Mouse (Mus musculus): Measurements from ENCODE around the gene Smyd5. TPM values are rescaled to one million over a fixed set of nuclear protein-coding genes. Genes with fewer than 3 reads are reported as not detected.

The Smyd5 gene
- polyA plus RNA-seq, 1 experiment = 34.8 TPM

DNA sequence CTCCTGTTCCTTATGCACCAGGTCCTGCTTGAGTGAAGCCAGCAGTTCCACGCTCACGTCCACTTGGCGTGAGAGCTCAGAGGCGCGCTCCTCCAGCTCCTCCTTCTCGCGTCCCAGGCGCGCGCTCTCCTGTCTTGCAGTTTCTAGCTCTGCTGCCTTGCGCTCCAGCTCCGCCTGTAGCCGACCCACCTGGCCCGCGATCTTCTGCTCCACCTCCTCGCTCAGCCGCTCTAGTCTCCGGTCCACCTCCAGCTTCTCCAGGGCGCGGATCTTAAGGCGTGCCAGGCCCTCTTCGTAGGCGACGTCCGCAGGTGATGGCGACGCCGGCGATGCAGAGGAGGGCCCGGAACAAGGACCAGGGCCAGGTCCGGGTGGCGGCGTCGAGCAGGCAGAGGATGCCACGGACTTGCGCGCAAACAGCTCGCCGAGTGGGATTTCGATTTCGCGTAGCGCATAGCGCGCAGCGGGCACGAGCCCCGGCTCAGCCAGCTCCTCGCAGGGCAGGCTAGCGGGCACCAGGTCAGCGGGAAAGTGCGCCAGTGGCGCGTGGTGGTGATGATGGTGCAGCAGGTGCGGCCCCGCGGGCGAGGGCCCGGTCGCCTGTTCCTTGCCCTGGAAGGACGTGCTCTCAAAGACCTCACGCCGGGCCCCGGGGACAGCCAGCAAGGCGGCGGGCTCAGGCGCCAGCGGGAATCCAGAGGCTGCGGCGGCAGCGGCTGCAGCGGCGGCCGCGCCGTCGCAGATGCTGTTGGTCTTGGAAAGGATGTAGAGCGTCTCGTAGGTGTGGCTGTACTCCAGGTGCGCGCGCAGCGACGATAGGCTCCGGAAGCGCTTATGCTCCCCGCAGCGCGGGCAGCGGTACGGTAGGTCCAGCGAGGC lies 52.3 kb downstream of the Smyd5 start:
- no peak overlapping the region for H3K27ac ChIP-seq (ENCODE audit: insufficient read depth, low read length)
- no peak overlapping the region for H3K4me3 ChIP-seq (ENCODE audit: insufficient read depth, low read length)
- no peaks in the 10 kb centered on the region for H3K4me1 ChIP-seq (ENCODE audit: control insufficient read depth, insufficient read depth, low read length)
- TF ChIP-seq CTCF (IDR thresholded peaks at IDR 0.05; ENCODE audit: borderline replicate concordance, insufficient read depth, low read length) = no peak
- no peak for TF ChIP-seq POLR2A (IDR thresholded peaks at IDR 0.05; ENCODE audit: low read depth, low read length)

DNA sequence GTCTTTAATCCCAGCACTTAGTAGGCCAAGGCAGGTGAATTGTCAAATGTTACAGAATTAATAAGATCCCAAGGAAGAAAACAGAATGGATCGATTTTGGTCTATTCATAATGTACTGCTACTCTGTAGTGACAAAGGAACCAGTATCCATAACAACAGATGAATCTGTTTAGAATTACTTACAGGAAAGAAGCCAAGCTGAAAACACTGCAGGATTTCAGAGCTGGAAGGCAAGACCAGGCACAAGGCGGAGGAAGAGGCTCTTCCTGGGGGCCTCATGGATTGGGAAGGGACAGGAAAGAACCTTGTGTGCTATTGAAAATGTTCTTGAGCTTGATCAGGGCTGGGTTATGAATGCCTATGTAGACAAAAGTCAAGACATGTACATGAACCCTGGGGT lies 53.9 kb downstream of the Smyd5 start:
- Histone ChIP-seq H3K4me1 (ENCODE audit: control insufficient read depth, insufficient read depth, low read length) (no peaks in the 10 kb centered on the region; the same call in 1 of the 2 replicates), H3K27ac (ENCODE audit: insufficient read depth, low read length) (no peak overlapping the region), H3K4me3 (ENCODE audit: insufficient read depth, low read length) (no peak overlapping the region)
- no peak for TF ChIP-seq CTCF (IDR thresholded peaks at IDR 0.05; ENCODE audit: borderline replicate concordance, insufficient read depth, low read length)
- no peak for TF ChIP-seq POLR2A (IDR thresholded peaks at IDR 0.05; ENCODE audit: low read depth, low read length)

DNA sequence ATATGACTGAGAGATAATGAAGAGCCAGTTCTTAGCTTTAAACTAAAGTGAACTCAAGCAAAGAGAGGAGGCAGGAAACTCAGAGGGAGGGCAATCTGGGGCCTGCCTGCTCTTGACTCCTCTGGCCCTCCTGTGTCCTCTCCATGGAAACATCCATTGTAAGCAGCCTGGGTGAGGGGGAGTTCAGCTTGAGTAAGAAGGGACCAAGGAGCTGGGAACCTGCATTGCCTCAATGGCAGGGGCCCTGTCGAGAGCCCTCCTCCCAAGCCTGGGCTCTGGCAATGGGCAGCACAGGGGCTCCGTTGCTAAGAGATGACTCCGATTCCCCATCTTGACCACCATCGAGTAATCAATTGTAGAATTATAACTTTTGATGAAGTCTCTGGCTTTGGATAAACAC lies 56.7 kb downstream of the Smyd5 start:
- Histone ChIP-seq H3K4me3 (ENCODE audit: insufficient read depth, low read length) (no peak overlapping the region), H3K27ac (ENCODE audit: insufficient read depth, low read length) (no peak overlapping the region), H3K4me1 (ENCODE audit: control insufficient read depth, insufficient read depth, low read length) (no peaks in the 10 kb centered on the region; the same call in 1 of the 2 replicates)
- TF ChIP-seq POLR2A (IDR thresholded peaks at IDR 0.05; ENCODE audit: low read depth, low read length) (no peak), CTCF (IDR thresholded peaks at IDR 0.05; ENCODE audit: borderline replicate concordance, insufficient read depth, low read length) (no peak)

DNA sequence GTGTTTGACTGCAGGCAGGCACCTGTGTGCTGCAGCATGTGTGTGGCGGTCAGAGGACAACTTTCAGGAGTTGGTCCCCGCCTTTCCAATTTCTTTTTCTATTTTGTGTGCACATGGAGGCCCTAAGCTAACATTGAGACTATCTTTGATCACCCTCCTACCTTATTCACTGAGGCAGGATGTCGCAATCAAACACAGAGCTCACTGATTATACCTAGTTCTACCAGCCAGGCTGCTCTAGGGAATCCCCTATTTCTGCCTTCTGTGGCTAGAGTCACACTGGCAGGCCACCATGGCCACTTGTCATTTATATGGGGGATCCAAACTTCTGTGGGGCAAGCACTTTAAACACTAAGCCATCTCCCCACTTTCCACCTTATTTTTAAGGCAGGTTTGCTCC lies 57.9 kb downstream of the Smyd5 start:
- no peak overlapping the region for H3K27ac ChIP-seq (ENCODE audit: insufficient read depth, low read length)

DNA sequence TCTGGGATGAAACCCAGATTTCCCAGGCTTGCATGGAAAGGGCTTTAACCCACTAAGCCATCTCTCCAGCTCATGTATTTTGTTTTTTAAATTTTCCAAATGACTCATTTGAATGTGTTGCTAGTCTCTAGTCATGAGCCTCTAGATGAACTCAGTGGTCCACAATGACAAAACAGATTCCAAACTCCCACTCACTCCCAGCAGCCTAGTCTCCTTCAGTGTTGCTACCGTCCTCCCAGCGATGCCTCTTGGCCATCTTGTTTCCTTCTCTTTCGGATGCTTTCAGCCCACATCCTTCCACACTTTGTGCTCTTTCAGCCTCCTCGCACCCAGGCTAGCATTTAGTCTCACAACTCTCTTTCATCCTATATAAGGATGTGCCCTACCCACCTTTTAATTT lies 58.5 kb downstream of the Smyd5 start:
- H3K27ac ChIP-seq (ENCODE audit: insufficient read depth, low read length) = no peak overlapping the region
- no peaks in the 10 kb centered on the region; the same call in 1 of the 2 replicates for H3K4me1 ChIP-seq (ENCODE audit: control insufficient read depth, insufficient read depth, low read length)
- no peak for TF ChIP-seq POLR2A (IDR thresholded peaks at IDR 0.05; ENCODE audit: low read depth, low read length)
- no peak for TF ChIP-seq CTCF (IDR thresholded peaks at IDR 0.05; ENCODE audit: borderline replicate concordance, insufficient read depth, low read length)
- H3K4me3 ChIP-seq (ENCODE audit: insufficient read depth, low read length) = no peak overlapping the region

More for the DNA sequence above, 57.9 kb downstream of the Smyd5 start:
- Histone ChIP-seq H3K4me3 (ENCODE audit: insufficient read depth, low read length) (no peak overlapping the region), H3K4me1 (ENCODE audit: control insufficient read depth, insufficient read depth, low read length) (no peaks in the 10 kb centered on the region; the same call in 1 of the 2 replicates)
- no peak for TF ChIP-seq POLR2A (IDR thresholded peaks at IDR 0.05; ENCODE audit: low read depth, low read length)
- TF ChIP-seq CTCF (IDR thresholded peaks at IDR 0.05; ENCODE audit: borderline replicate concordance, insufficient read depth, low read length) = no peak

DNA sequence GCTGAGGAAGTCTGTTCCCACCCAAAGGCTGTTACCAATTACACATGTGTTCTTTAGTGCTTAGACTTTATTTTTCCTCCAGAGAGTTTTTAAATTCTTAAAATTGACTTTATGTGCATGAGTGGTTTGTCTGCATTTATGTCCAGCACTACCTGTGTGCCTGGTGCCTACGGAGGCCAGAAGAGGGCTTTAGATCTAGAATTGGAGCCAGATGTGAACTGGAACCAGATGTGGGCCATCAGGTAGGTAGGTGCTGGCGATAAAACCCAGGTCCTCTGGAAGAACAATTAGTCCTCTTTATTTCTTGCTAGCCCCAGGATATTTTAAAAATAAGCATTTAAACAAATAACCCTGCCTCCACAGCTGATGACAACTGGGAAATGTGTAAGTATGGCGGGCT lies 59.8 kb downstream of the Smyd5 start:
- Histone ChIP-seq H3K4me3 (ENCODE audit: insufficient read depth, low read length) (no peak overlapping the region), H3K4me1 (ENCODE audit: control insufficient read depth, insufficient read depth, low read length) (no peaks in the 10 kb centered on the region; the same call in 1 of the 2 replicates), H3K27ac (ENCODE audit: insufficient read depth, low read length) (no peak overlapping the region)
- TF ChIP-seq POLR2A (IDR thresholded peaks at IDR 0.05; ENCODE audit: low read depth, low read length) = no peak
- no peak for TF ChIP-seq CTCF (IDR thresholded peaks at IDR 0.05; ENCODE audit: borderline replicate concordance, insufficient read depth, low read length)

Other genes with a start within 250 kb of the Smyd5 start
- not detected in 2 replicates for gene Emx1, start 244.6 kb upstream of the Smyd5 start, polyA plus RNA-seq (2011; ENCODE audit: insufficient read length, low read depth, missing spikeins)
- 8.2 and 9.7 TPM in 2 replicates for gene Sfxn5, start 98.6 kb upstream of the Smyd5 start, polyA plus RNA-seq (2011; ENCODE audit: insufficient read length, low read depth, missing spikeins)
- 27.2 and 28.2 TPM in 2 replicates for gene Rab11fip5, start 57.4 kb upstream of the Smyd5 start, polyA plus RNA-seq (2011; ENCODE audit: insufficient read length, low read depth, missing spikeins)
- not detected in 2 replicates for gene Noto, start 8.1 kb upstream of the Smyd5 start, polyA plus RNA-seq (2011; ENCODE audit: insufficient read length, low read depth, missing spikeins)
- 244 and 265 TPM in 2 replicates for gene Cct7, start 19.5 kb downstream of the Smyd5 start, polyA plus RNA-seq (2011; ENCODE audit: insufficient read length, low read depth, missing spikeins)
- 8.8 and 9.9 TPM in 2 replicates for gene Pradc1, start 20.0 kb downstream of the Smyd5 start, polyA plus RNA-seq (2011; ENCODE audit: insufficient read length, low read depth, missing spikeins)
- gene Fbxo41, start 71.0 kb downstream of the Smyd5 start, polyA plus RNA-seq (2011; ENCODE audit: insufficient read length, low read depth, missing spikeins) = 0.20 and 0.26 TPM in 2 replicates
- gene Egr4, start 81.6 kb downstream of the Smyd5 start, polyA plus RNA-seq (2011; ENCODE audit: insufficient read length, low read depth, missing spikeins) = 0.25 TPM in 1 of 2 replicates, not detected in the other
- 5.7 and 7.2 TPM in 2 replicates for gene Alms1, start 155.5 kb downstream of the Smyd5 start, polyA plus RNA-seq (2011; ENCODE audit: insufficient read length, low read depth, missing spikeins)

All from embryonic fibroblast, embryonic 13.5 days (primary cell).